Mouse (Mus musculus) left cerebral cortex, postnatal 36 days (tissue): ENCODE measurements around the gene Nol10. TPM values are rescaled to one million over a fixed set of nuclear protein-coding genes. Genes with fewer than 3 reads are reported as not detected.

Experiments used
- DNase-seq, 2 experiments: peaks; one replicate each; pipeline ENCODE4 v3.0.0; 2021 to 2022; ENCODE audit warnings: low spot score in 2 of 2, mixed read lengths in 1 of 2
- intact Hi-C: fragments of 180-260 bp; cut with DNase I; formaldehyde crosslinking; loops from one replicate; pipeline ENCODE4 v1.15.1; 2025
- total RNA-seq, 2 experiments: library from RNA; stranded (reverse); gene quantifications; 2 replicates each; pipeline ENCODE4 v1.2.3; 2021

Nol10 gene
- 10 to 100 TPM; 18.5 to 20.3 TPM for total RNA-seq

DNA sequence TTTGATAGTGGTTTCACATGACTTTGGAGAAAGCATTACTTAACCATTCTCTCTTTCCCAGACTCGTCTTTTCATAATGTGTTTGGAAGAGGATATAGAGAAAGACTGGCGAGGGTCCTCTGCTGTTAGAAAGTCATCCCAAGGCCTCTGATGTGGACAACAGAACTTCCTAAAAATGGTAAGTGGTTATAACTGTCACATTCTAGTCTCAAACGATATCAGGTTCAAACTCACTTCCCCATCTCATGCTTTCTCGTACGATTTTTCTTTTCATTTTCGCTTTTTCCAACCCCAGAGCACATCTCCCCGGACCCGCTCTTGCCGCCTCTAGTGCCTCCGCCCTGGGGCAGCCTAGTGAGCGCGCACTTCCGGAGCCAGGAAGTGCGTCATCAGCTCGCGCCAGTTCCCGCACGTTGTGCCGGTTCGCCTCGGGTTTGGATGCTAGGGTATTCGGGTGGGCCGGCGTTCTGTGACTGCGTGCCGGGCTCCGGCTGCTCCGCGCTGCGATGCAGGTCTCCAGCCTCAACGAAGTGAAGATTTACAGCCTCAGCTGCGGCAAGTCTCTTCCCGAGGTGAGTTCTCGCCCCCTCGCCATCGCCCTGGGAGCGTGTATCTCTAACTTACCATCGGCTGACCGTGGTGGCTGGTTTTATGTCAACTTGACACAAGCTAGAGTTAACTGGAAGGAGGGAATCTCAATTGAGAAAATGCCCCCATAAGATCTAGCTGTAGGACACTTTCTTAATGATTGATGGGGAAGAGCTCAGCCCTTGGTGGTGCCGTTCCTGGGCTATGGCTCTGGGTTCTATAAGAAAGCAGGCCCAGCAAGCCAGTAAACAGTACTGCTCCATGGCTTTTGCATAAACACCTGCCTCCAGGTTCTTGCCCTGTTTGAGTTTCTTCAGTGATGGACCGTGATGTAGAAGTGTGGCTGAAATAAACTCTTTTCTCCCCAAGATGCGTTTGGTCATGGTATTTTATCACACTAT is at the start of gene Nol10:
TSS of gene Nol10 (plus strand) at position 411 of the 989 bp plus-strand sequence.
- intact Hi-C loops = loop anchor here (5.0 kb wide), 1 partner anchor 61 kb away; no protein-coding TSS in a partner anchor
- DNase-seq = peak; percentile 92

DNA sequence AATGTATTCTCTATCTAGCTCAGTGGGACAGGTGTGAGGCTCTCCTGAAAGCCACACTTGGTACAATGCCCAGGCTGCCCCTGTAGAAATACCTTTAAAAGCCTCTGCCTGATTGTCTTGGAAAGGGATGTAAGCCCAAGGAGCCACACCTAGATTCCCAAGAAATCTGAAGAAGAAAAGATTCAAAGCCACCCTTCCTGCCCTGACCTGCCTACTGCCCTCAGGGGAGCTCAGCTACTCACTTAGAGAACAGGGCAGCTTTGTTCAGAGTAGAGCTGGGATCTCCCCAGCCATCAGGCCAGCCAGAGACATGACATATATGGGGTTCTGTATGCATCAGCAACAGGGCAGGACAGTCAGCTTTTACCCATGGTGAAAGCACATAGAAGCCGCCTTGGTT is 48.4 kb upstream of the Nol10 start:
- intact Hi-C loops = no loop called here

DNA sequence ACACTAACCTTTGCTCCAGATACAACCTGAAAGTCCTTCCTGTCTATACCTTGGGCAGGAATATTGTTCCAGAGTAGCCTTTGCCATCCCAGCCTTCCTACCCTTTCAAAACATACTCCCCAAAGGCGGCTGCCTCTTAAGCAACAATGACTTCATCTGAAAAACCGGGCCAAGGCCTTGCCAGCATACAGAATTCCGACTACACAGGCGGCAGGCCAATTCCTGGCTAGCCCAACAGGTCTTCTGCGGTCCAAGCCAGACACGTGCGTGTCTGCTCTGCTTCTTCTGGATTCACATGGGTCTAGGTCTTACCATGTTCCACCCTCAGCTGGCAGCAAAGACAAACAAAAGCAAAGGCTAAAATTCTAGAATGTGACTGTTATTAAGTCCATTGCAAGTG is 42.8 kb upstream of the Nol10 start:
- intact Hi-C loops = no loop called here

More for the DNA sequence above, 48.4 kb upstream of the Nol10 start:
- no peak for DNase-seq

DNA sequence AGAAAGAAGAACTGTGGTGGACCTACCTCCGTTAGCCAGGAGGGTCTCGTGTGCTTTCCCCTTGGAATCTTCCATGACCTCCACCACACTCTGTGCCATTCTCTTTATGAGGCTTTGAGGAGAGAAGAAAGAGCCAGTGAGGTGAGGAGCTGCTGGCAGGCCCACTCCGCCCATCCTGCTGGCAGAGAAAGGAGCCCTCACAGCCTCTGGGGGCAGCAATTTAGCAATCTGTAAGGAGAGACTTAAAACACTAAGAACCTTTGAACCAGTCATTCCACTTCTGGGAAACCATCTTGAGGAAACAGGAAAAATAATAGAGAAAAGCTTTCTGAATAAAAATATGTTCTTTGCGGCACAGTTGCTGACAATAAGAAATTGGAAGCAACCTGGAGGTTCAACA is 40.0 kb upstream of the Nol10 start:
- intact Hi-C loops = no loop called here
- no peak for DNase-seq

More for the DNA sequence above, 42.8 kb upstream of the Nol10 start:
- no peak for DNase-seq

DNA sequence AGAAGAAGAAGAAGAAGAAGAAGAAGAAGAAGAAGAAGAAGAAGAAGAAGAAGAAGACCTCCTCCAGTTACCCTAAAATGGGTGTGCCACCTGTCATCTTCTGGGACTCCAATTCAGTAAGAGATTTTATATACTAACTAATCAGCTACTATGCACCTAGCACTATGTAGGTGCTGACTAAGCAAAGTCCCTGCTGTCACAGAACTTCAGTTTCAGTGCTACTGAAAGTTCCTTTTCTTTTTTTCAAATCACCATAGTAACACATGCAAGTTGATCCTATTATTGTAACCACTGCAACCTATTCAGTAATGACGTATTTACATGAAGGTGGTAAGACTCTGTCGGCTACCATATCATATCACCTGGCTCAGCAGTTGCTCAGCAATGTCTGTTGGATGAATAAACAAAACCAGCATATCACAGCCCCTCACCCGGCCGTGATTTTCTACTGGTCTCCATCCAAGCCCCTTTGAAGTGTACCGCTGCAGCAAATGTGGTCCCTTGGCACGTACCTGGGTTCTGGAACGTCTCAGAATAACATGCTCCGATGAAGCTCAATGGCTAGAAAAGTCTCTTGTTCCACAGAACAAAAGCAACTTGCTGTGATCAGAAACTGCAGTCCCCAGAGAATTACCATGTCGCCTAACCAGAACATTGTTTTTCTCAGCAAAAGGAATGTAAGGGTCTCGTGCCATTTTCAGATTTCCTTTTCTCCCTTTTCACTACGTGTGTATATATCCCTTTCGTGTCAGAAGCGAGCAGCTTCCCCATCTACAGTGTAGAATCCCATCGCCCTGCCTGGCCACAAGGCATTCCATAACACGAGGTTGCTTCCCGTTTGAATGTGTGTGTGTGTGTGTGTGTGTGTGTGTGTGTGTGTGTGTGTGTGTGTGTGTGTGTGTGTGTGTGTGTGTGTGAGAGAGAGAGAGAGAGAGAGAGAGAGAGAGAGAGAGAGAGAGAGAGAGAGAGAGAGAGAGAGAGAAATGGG is 37.1 kb upstream of the Nol10 start:
- intact Hi-C loops = no loop called here

DNA sequence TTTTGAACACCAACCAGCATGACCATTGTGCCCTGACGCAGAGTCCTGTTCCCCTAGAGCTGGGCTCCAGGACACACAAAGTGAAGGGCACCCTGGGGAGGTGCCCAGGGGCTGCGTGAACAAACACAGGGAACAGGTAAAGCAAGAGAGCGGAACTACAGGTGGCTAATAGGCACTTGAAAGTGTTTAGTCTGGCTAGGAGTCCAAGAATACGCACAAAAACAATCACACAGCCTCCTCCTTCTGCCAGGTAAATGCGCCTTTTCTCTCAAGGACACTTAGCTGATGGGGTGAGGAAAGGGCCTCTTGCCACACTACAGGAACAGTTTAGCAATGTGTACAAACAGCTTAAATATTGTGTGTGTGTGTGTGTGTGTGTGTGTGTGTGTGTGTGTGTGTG is 32.2 kb upstream of the Nol10 start:
- DNase-seq = no peak

More for the DNA sequence above, 37.1 kb upstream of the Nol10 start:
- DNase-seq = no peak

DNA sequence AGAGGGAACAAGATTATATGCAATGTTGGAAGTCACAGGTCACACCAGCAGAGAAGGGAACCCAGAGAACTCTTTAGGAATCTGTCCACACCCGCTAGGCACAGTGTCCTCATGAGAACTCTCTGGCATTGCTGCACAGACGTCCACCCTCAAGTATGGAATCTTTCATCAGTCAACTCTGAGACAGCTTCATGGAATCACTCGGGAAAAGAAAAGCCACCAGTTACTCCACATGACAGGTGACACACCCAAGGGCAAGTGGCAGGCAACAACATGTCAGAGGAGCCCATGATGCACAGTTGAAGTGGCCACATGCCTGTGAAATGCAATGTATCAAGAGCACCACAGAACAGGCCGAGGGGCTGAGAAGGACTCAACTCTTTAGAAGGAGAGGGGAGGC is 30.3 kb upstream of the Nol10 start:
- intact Hi-C loops = no loop called here
- no peak for DNase-seq

More for the DNA sequence above, 32.2 kb upstream of the Nol10 start:
- intact Hi-C loops = no loop called here

DNA sequence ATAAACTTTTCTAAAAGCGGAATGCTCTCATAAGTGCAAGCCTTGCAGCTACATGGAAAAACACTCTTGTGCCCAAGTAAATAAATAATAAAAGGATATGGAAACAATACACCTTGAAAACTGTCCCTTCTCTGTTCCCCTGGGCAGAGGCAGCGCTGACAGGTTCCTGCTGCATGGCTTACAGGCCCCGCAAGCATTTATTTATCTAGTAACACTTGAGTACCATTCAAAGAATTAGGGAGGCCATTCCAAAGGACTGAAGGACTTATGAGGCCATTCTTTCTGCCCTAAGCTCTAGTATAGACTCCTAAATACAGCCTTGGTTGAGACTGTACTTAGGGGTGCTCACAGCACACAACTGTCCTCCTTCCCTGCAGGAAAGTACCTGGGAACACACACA is 29.8 kb upstream of the Nol10 start:
- intact Hi-C loops = no loop called here
- DNase-seq = no peak

DNA sequence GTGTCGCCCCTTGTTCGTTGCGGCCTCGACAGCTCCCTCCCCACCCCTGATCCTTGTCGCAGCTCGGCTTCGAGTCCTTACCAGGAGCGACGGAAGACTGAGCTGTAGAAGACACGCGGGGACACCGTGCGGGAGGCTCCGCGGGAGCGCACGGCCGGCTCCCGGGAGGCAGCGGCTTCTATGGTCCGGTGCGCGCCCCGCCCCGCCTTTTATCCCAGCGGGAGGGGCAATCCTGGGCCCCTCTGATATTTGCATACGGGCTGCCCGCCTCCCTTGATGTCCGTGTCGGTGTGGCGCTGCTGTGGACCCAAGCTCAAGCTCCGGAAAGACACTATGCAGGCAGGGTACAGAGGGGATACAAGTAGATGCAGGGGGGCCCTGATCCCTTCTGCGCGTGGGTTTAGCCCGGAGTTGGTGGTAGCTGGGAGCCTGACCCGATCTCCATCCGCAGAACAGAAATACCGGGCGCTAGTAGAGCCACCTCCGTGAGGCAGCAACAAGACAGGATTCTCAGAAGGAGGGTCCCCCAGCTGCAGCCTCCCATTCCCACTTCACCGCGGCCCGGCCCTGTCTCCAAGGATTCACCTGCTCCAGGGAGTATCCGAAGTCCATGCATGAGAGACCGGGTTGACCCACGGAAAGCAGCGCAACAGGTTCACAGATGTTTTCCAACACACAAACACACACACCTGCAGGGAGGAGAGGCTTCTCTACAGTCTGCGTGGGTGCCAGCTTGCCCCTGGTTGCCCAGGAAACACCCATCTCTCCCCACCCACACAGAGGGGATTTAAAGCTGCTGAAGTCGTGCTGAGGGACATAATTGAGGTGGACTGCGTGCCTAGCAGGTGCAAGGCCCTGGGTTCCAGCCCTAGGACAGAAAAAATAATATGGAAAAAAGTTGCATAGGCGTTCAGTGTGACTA is 23.4 kb upstream of the Nol10 start:
- DNase-seq = peak; percentile 11 to 13

DNA sequence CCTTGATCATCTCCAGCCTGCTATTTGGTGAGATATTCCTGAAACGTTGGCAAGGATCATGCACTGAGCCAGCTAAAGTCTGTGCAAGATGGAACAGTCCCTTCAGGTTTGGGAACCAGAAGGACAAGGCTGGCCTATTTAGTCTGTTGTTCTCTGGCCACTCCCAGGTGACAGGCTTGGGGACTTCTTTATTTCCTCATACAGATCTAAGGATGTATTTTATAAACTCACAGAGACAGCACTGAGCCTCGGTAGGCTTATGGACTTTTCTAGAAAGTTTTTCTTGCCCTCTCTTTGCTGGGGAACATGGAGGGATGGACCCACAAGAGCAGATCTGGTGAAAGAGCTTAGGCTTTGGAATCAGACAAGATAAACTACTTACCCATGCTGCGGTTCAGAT is 19.0 kb upstream of the Nol10 start, which contains the start of gene Atp6v1c2:
TSS of gene Atp6v1c2 (minus strand) at position 101 of the 400 bp plus-strand sequence.
- no peak for DNase-seq
- intact Hi-C loops = no loop called here

More for the DNA sequence above, 23.4 kb upstream of the Nol10 start:
- intact Hi-C loops = no loop called here

DNA sequence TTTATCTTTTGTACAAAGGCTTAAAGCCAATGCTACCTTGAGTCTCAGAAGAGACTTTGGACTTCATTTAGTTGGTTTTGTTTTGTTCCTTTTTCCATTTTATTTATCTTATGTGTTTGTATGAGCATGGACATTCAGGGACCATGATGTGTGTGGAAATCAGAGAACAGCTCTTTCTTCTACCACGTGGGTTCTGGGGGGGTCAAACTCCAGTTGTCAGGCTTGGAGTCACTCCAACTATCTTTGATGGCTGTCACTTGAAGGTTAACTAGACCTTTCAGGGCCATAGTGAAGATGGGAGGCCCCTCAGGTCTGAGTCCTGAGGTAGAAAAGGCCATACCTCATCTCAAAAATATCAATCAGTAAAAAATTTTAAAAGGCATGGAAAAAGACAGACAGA is 14.8 kb upstream of the Nol10 start:
- DNase-seq = no peak
- intact Hi-C loops = no loop called here

DNA sequence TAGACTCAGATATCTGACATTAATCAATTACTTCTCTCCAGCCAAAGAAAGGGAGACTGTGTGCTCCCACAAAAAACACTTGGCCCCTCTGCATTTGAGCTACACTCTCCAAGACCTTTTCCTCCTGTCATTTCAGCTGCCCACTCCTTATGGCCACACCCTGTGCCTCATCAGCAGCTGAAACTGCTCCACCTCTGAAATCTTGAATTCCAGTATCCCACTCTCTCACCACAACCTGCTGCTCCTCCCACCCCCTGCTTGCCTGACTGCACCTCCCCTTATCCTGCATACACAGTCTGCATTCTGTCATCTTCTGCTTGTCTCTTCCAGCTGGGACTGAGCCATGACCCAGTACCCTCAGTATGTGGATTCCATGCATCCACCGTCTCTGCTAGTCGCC is 9.9 kb upstream of the Nol10 start:
- no peak for DNase-seq
- intact Hi-C loops = no loop called here

DNA sequence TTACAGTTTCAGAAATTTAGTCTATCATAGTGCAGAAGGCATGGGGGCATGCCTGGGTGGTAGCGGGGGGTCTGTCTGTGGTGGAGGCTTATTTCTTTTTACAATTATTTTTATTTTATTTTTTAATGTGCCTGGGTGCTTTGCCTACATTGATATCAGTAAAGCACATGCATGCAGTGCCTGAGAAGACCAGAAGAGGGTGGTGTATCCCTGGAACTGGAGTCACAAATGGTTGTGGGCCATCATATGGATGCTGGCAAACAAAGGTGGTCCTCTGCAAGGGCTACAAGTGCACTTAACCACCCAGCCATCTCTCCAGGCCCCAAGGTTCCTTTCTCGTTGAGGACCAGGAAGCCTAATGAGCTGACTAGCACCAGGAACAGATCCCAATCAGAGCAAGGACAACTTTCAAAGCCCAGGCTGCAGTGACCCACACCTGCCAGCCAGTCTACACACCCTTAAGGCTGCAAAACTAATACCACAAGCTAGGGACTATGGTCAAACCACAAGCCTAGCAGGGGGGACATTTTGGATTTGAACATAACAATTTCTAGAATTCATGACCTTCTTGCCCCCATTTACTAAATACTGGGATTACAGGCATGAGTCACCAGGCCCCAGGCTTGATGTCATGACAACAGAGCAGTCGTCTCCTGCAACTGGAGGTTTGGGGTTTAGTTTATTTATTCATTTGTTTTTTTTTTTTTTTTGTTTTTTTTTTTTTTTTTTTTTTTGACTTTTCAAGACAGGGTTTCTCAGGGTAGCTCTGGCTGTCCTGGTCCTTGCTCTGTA is 8.9 kb upstream of the Nol10 start:
- intact Hi-C loops = no loop called here
- DNase-seq = no peak

DNA sequence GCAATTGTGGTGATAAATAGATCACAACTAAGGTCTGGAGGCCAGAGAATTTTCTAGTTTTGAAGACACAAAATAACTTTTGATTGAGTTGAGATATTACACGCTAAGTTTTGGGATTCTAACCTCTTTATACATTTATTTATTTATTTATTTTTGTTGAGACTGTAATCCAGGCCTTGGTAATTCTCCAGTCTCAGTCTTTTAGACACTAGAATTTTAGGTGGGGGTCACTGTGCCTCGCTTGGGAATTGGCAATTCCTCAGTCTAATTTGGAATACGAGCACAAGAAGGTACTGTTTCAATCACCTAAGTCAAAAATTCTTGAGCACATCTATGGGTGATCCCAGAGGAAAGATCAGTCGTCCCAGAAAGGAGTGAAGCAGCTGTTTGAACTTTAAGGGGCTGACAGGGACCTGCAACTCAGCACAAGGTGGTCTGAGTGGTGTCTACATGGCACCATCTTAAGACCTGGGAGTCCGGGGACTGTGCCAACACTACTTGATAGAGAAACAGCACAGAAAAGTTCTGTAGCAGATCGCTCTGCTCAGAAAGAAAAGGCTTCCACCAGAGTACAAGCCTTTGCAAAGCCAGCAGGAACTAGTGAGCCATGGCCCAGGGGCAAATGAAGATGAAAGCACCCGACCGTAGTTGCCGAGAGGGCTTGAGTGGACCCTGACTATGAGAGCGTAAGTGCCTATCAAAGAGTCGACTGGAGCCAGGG is 771 bp upstream of the Nol10 start:
- intact Hi-C loops = loop anchor here (5.0 kb wide), 1 partner anchor 60 kb away; no protein-coding TSS in a partner anchor
- no peak for DNase-seq

DNA sequence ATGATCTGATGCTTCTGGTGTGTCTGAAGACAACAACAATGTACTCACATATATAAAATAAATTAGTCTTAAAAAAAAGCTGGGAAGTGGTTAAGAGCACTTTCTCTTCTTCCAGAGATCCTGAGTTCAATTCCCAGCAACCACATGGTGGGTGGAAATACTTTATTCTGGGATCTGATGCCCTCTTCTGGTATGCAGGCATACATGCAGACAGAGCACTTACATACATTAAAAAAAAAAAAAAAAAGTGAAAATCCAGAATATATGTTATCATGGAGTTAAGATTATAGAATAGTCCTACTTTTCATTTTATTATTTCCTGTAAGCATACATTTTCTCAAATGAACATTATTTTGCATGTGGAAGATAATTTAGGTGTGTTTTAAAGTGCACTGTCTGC is 1.8 kb downstream of the Nol10 start:
- no peak for DNase-seq
- intact Hi-C loops = no loop called here

DNA sequence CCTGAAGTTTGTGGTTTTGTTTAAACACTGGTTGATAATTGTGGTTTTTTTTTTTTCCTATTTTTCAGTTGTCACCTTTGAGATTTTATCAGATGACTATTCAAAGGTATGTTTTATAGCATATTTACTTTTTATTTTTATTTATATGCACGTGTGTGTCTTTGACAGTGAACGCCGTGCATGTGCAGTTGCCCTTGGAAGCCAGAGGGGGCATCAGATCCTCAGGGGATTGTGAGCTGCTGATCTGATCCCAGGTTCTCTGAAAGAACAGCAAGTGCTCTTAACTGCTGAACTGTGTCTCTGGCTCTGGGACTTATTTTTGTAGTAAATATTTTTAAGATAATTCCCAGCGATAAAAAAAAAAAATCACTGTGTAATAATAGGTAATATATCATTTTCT is 8.6 kb downstream of the Nol10 start:
- intact Hi-C loops = no loop called here
- no peak for DNase-seq

DNA sequence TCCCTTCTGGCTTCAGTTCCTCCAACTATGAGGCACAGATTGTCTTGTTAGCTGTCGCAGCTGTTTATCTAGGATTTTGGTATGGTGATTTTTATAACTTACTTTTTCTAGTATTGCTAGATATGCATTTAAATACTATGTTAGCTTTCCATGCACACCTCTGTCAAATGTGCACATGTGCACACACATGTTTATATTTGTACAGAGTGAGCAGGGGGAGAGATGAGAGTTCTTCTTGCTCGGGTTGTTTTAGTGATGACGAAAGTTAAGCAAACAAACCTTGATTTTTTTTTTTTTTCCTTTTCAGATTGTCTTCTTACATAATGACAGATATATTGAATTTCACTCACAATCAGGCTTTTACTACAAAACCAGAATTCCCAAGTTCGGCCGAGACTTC is 9.5 kb downstream of the Nol10 start:
- DNase-seq = no peak
- intact Hi-C loops = no loop called here
